Mouse (Mus musculus): ENCODE results near the gene Dpf2.
A peak's percentile ranks its signal among the peaks of the same experiment; 100 is the strongest.

The Dpf2 gene

DNA sequence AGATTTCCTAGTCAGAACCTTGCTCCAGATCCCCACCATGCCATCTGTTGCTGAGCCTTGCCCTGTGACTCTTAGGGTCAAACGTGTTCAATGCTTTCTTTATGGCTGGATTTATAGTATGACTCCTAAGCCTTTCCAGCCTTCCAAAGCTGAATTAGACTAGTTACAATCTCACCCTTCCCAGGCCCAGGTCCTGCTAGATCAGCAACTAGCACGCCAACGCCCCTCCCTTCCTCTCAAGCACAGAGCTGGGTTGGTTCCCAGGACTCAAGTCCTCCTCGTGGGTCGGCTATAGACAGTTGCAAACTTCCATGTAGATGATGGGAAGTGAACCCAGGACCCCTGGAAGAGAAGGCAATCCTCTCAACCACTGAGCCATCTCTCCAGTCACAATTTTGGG lies 22.9 kb upstream of the Dpf2 start:
- peak; percentile 68 for DNase-seq

- peak; percentile 86 for DNase-seq
These were observed 22.5 kb upstream of the Dpf2 start for GRCm38 (mm10) chr19:5935266-5935665.

GRCm38 (mm10) chr19:5929634-5930596 lies 17.1 kb upstream of the Dpf2 start:
- peak; percentile 94 for DNase-seq

DNA sequence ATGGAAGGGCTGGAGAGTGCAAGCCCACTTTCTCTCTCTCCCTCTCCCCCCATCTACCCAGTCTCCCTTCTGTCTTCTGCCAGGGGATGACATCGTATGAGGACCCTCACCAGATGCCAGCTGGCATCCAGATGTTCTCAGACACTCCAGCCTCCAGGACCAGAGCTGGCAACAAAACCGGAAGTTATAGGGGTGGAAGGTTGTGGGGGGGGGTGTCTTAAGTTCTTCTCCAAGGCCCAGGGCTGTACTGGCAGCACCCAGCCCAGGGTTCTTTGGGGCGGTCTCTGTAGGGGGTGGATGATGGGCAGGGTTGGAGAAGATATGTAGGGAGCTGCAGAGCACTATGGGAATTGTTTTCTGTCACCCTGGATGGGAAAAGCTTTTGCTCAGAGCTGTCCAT lies 15.7 kb upstream of the Dpf2 start:
- DNase-seq = no peak

DNA sequence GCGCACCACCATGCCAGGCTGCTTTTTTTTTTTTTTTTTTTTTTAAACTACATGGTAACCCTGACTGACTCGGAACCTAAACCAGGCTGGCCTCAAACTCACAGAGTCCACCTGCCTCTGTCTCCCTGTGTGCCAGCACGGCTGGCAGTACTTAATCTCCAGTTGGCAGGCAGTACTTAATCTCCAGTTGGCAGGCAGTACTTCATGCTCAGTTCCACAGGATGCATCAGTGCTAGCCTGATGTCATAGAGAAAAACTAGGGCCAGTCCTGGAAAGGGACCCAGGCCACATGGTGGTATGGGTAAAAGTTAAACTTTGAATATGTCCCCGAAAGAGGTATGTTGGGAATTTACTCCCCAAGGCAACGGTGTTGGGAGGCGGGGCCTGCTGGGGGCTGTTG lies 15.3 kb upstream of the Dpf2 start:
- DNase-seq = no peak

DNA sequence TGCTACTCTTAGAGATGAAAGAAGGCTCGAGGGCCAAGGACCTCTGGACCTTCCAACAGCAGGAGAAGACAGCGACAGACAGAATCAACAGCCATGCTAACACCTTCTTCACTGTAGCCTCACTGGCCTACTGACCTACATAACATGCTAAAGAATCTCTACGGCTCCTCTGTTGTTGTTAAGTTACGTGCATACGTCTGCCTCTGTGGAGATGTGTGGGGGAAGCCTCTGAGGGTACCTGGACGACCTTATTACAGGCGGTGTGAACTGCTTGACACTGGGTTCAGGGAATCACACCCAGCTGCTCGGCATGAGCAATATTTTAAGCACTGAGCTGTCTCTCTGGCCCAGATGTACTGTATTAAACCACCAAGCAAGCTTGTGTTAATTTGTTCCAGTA lies 14.7 kb upstream of the Dpf2 start:
- DNase-seq = no peak

- DNase-seq = peak; percentile 65
These were observed 14.2 kb upstream of the Dpf2 start for GRCm38 (mm10) chr19:5927026-5927425.

DNA sequence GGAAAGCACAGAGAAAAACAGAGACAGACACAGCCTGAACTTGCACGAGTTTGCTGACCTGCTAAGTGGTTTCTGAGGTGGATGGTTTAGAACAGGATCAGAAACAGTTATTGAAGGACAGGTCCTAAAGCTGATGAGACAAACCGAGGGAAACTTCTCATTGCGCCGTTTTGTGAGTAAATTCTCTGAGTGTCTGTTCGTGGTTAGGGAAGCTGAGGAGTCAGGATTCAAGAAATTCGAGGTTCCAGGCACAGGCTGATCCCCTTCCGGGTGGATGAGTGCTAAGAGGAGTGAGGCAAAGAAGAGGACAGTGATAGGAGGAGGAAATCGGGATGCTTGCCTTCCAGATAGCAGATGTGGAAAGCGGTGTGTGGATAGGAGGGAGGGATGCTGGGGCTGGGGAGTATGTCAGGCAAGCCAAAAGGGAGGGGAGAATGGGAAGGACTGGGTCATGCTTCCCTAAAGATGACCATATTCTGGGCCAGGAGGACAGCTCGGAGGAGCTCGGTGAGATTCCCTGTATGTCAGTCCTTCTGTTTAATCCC lies 12.6 kb upstream of the Dpf2 start:
- no peak for DNase-seq

- peak; percentile 99 for DNase-seq
These were observed 11.9 kb upstream of the Dpf2 start, which contains the start of gene Cdc42ep2 for GRCm38 (mm10) chr19:5924713-5925093. TSS of gene Cdc42ep2 (minus strand) at chr19:5924816.

- peak; percentile 99 for DNase-seq
These were observed 11.3 kb upstream of the Dpf2 start for GRCm38 (mm10) chr19:5923990-5924712.

GRCm38 (mm10) chr19:5922963-5923362 lies 10.2 kb upstream of the Dpf2 start:
- peak; percentile 4 for DNase-seq

DNA sequence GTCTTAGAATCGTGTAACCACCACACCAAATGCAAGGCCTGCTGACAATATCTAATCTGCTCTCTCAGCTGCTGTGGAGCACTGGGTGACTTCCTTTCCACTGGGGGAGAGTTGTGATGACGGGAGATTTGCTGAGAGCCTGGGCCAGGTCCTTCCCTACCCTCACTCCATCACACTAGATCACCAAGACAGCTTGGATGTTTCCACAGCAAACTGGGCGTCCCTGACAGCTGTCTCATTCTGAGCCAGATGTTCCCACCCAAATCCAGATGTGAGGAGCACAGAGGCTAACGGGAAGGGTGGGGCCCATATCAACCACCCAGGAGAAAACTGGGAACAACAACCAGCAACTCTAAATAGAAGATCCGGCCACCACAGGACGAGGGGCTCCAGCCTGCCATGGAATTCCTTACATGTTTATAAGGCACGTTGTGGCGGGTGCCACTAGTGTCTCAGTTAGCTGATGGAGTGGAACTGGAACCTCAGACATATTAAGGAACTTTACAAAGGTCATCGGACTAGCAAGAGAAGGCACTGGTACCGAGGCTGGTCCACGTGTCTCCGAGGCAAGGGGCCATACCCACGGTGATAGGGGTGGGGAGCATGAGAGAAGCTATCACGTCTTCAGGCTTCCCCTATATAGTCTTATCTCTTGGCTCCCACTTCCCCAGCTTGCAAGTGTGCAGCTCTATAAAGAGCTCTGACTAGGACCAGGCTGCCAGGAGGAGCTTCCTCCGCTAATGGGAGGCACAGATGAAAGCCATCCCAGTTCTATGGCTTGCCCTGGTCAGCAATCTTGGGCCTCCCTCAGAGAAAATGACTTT lies 9.5 kb upstream of the Dpf2 start:
- DNase-seq = peak; percentile 40

DNA sequence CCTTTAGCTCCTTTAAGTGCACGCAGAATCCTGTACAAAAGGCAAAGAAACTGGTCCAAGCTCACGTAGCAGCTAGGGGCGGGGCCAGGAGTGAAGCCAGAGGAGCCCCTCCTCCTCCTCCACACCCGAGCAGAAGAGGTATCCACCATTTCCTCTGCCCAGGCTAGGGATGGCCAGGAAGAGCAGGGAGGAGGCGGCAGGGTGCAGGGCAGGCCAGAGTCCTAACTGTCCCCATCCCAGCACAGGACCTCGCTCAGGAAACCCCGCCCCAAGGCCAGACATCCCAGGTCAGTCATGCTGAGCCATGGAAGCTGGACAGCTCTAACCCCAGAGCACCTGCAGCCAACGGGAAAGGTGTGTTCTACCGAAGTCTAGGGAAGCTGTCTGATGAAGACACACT lies 8.9 kb upstream of the Dpf2 start:
- DNase-seq = peak; percentile 67

DNA sequence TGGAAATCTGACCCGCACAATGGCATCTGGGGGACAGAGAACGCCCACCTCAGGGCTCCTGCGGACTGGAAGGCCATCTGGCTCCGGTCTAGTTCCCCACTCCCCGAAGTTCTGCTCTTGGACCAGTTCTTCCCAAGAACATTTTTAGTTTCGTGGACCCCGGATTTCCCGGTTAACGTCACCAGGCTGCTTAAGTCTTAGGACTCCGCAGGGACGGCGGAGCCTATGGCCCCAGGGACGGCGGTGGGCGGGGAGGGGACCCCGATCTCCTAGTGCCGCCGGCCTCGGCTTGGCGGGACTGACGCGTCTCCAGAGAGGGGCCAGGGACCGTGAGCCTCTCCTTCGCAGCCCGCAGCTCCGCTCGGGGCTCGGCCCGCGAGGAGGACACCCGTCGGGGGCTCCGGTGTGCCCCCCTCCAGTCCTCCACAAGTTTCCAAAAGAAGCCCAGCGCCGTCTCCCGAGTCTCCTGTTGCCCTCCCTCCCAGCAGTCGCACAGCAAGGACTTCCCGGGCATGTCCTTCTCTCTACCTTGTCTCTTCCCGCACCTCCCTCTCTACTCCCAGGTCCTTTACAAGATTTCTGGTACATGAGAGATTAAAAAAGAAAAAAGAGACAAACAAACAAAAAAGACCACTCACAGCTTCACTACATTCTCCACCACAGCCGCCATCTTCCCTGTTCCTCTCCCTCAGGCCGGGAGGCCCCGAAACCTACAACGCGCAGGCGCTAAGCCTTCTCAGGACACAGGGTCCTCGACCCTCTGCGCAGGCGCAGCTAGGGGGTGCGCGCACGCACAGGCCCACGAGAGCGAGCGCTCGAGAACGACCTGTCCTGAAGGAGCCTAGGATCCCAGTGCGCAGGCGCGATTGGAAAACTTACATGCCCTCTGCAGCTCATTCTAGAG lies 455 bp downstream of the Dpf2 start:
- DNase-seq = peak; percentile 100

- DNase-seq = no peak
These were observed 1.2 kb downstream of the Dpf2 start for GRCm38 (mm10) chr19:5911430-5912102.

DNA sequence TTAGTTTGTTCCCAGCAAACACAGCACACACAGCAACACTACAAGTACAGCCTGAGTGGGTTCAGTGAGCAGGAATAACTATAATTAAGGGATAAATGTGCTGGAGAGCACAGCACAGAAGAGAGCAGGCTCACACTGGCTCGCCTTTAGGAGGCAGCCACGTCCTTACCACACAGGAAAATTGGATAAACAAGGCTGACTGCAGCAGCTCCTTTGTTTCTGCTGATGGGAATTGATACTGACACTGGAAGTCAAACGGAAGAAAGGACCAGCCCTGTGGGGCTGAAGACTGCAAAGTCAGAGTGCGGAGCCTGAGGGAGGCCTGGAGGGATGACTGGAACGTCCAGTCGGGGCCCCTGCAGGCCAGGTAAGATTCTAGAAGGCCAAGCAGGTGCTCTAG lies 2.6 kb downstream of the Dpf2 start:
- DNase-seq = no peak

GRCm38 (mm10) chr19:5907275-5907674 lies 5.5 kb downstream of the Dpf2 start:
- no peak for DNase-seq

DNA sequence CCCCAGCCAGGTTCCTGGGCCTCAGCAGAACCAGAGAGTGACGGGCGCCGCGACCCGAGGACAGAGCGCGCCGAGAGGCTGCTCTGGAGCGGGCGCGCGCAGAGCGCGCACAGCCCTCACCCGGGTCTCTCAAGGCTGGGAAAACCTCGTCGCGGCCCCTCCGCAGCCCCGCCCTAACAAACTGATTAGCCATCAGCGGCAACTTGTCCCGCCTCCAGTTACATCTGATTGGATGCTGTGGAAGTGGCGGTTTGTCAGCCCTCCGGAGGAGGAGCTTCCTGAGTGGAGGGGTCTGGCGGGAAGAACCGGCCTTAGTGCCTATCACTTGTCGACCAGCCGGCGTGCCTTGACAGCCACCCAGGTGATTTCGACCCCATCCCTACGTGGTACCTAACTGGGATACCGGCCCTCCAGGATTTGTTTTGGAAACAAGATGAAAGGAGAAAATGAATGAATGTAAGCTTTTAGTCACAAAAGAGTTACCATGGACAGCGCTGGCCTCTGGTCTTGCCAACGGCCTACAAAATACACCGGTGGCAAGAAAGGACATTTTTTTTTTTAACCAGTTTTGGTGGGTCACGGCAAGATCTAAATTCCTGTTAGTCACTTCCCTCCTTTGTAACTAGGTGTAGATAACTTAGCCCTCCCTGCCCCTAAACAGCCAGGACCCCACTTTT lies 18.7 kb downstream of the Dpf2 start, which contains the start of gene Tigd3:
TSS of gene Tigd3 (minus strand) at position 148 of the 677 bp plus-strand sequence.
- peak; percentile 98 for DNase-seq

DNA sequence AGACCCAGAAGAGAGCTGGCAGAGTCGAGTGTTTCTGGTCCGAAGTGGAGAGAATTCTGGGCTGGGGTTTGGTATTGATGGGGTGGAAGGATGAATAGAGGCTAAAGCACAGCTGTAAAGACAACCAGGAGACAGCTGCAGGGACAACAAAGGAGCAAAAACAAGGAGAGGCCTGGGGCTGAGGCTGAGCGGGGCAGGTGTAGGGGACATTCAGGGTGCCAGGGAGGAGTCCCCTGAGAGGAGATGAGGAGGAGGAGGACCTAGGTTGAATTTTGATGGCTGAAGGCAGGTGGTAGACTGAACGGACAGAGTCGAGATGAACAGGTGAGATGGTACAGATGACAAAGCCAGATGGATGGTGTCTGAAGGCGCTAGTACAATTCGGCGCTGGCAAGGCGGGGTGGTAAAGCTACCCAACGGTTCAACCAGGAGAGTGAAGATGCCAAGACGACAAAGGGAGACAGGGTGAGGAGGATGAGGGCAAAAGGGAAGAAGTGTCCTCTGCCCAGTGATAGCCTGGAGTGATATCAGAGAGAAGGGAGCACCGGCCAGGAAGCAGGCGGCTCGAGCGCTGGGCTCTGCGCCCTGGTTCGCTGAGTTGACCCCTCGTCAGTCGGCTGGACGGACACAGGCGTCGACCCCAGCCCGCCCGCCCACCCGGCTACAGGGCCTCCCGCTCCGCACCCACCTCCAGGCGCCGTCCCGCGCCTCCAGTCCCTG lies 19.4 kb downstream of the Dpf2 start:
- DNase-seq = no peak

GRCm38 (mm10) chr19:5892735-5893134 lies 20.1 kb downstream of the Dpf2 start:
- DNase-seq = no peak
